Mouse (Mus musculus) G1E (cell line): ENCODE data around the gene Rrp36.

ENCODE experiments used
- CTCF ChIP-seq: IDR thresholded peaks from 2 replicates; pipeline ENCODE4 v1.5.1; 2012; ENCODE audit warnings: low read depth, low read length, inconsistent platforms, mixed read lengths
- GATA1 ChIP-seq: IDR thresholded peaks from 2 replicates; pipeline ENCODE4 v1.6.1; 2012; ENCODE audit warnings: borderline replicate concordance, low read length, inconsistent platforms, mixed read lengths
- GATA2 ChIP-seq: IDR thresholded peaks from 2 replicates; pipeline ENCODE4 v1.6.1; 2012; ENCODE audit warnings: low read depth, low read length, inconsistent platforms, borderline replicate concordance
- POLR2AphosphoS5 ChIP-seq: IDR thresholded peaks from 2 replicates; pipeline ENCODE4 v1.6.1; 2012; ENCODE audit warnings: low read depth, low read length, inconsistent platforms; ENCODE audit not compliant: insufficient replicate concordance
- TAL1 ChIP-seq: conservative IDR thresholded peaks from 2 replicates; pipeline ENCODE4 v1.6.1; 2012; ENCODE audit warnings: low read depth, low read length, inconsistent platforms, mixed read lengths

DNA sequence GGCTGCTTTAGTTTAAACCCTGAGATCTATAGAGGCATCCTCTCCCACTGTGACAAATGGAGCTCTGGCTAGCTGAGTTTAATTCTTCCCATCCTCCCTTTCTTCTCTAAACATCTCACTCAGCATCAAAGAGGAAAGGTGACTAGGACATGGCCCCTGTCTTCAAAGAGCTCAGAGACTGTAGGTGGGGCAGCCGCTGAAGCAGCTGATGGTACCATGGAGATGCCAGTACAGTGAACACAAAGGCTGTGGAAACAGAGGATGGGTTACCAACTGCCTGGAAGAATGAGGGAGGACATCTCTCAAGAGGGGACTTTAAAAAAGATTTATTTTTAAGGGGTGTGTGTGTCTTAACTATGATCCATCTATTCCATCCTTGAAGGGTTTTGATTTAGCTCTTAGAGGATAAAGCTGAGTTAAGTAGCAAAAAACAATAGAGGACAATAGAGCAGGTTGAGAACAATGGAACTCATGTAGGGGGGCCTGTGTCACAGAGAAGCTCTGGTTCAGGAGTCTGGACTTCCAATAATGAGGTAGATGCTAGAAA lies 20.4 kb upstream of the Rrp36 start:
- TF ChIP-seq CTCF: no peak
- no peak for TF ChIP-seq GATA1
- no peak for TF ChIP-seq GATA2
- TF ChIP-seq POLR2AphosphoS5: no peak
- no peak for TF ChIP-seq TAL1
